Mouse (Mus musculus) lung, embryonic 14.5 days (tissue): ENCODE measurements around the gene Cfap70. TPM values are rescaled to one million over a fixed set of nuclear protein-coding genes. Genes with fewer than 3 reads are reported as not detected.

Source experiments
- ATAC-seq: fragments of 200-750 bp; cut with Nextera tagmentation; 2 replicates; pipeline ENCODE4 v1.8.0; 2017; ENCODE audit warnings: mild to moderate bottlenecking, moderate TSS enrichment, moderate library complexity; ENCODE audit not compliant: insufficient read depth
- DNase-seq: peaks from one replicate; pipeline ENCODE4 v3.0.0-alpha.2; 2015
- H3K27ac ChIP-seq: fragments of 300-500 bp; sonication (generic); 2 replicates; pipeline ENCODE4 v1.5.1; 2014; ENCODE audit warnings: low read depth, mild to moderate bottlenecking, moderate library complexity
- H3K27me3 ChIP-seq: fragments of 300-500 bp; sonication (generic); 2 replicates; pipeline ENCODE4 v1.6.1; 2014; ENCODE audit warnings: low read length, control low read depth; ENCODE audit not compliant: insufficient read depth
- H3K36me3 ChIP-seq: fragments of 300-500 bp; sonication (generic); 2 replicates; pipeline ENCODE4 v1.6.1; 2014; ENCODE audit warnings: control low read depth; ENCODE audit not compliant: insufficient read depth
- H3K4me1 ChIP-seq: fragments of 300-500 bp; sonication (generic); 2 replicates; pipeline ENCODE4 v1.6.1; 2014; ENCODE audit warnings: antibody characterized with exemption, control low read depth; ENCODE audit not compliant: insufficient read depth
- H3K4me2 ChIP-seq: fragments of 300-500 bp; sonication (generic); 2 replicates; pipeline ENCODE4 v1.6.1; 2014; ENCODE audit warnings: mild to moderate bottlenecking
- H3K4me3 ChIP-seq: fragments of 300-500 bp; sonication (generic); 2 replicates; pipeline ENCODE4 v1.5.1; 2014; ENCODE audit warnings: low read depth, low read length
- H3K9ac ChIP-seq: fragments of 300-500 bp; sonication (generic); 2 replicates; pipeline ENCODE4 v1.6.1; 2014
- H3K9me3 ChIP-seq: fragments of 300-500 bp; sonication (generic); 2 replicates; pipeline ENCODE4 v1.6.1; 2016; ENCODE audit warnings: low read depth, low read length, control low read depth
- CTCF ChIP-seq: IDR thresholded peaks from 2 replicates; pipeline ENCODE4 v1.5.1; 2016; ENCODE audit warnings: antibody characterized with exemption, low read depth
- WGBS: fragments of 180-500 bp; shearing (Covaris S2); extraction: QIAGEN DNeasy Blood & Tissue Kit; methylation state at CpG from one replicate; pipeline ENCODE4 v1.1.7; 2014; 5-methylcytosine and 5-hydroxymethylcytosine counted together
- polyA plus RNA-seq: library from polyadenylated mRNA; unstranded; fragments of >200 nt; fragmentation: Nextera tagmentation; extraction: Ambion mirVana; gene quantifications from 2 replicates; pipeline ENCODE4 v1.2.1, GENCODE M21; 2014

Cfap70 gene
- polyA plus RNA-seq, 1 experiment from 2014 or later: 0.82 TPM

GRCm38 (mm10) chr14:20479291-20480194 lies 27.5 kb upstream of the Cfap70 start, which contains the start of gene Anxa7:
Gene Anxa7 (minus strand): TSS chr14:20480133.
- Histone ChIP-seq H3K9me3 (no peaks in the 10 kb centered on the region), H3K4me3 (peak within 1 kb of the TSS; percentile 66), H3K4me2 (peak within 1 kb of the TSS; percentile 64), H3K27ac (peak within 1 kb of the TSS; percentile 10; the same call in 1 of the 2 replicates), H3K27me3 (no peaks in the 10 kb centered on the region), H3K36me3 (0 out of 2 replicates have a peak, but pooled peaks cover 11% of the 10 kb centered on the region), H3K4me1 (0 out of 2 replicates have a peak, but pooled peaks cover 5% of the 10 kb centered on the region), H3K9ac (peak within 1 kb of the TSS; percentile 70)
- TF ChIP-seq CTCF: peak; percentile 43; the same call in 1 of the 2 replicates
- DNase-seq: peak; percentile 90
- ATAC-seq: peak; percentile 90
- under 1% methylated on average over 48 of the region's 48 CpGs for WGBS

- peak overlapping the region; percentile 70 for H3K9ac ChIP-seq
- peak; percentile 56 for DNase-seq
- peak overlapping the region; percentile 64 for H3K4me2 ChIP-seq
- ATAC-seq: peak; percentile 36; the same call in 1 of the 2 replicates
- 0 out of 2 replicates have a peak, but pooled peaks cover 5% of the 10 kb centered on the region for H3K4me1 ChIP-seq
- H3K4me3 ChIP-seq: peak overlapping the region; percentile 66
- TF ChIP-seq CTCF: no peak
- no peaks in the 10 kb centered on the region for H3K9me3 ChIP-seq
- WGBS: 17% methylated on average over 7 of the region's 7 CpGs
- no peaks in the 10 kb centered on the region for H3K27me3 ChIP-seq
- H3K27ac ChIP-seq: 0 out of 2 replicates have a peak overlapping the region, but pooled peaks have one; percentile 10
- 0 out of 2 replicates have a peak, but pooled peaks cover 4% of the 10 kb centered on the region for H3K36me3 ChIP-seq
Observed at GRCm38 (mm10) chr14:20478801-20479200, 26.8 kb upstream of the Cfap70 start.

GRCm38 (mm10) chr14:20478385-20478784 lies 26.4 kb upstream of the Cfap70 start:
- peak overlapping the region; percentile 66 for H3K4me3 ChIP-seq
- peak overlapping the region; percentile 64 for H3K4me2 ChIP-seq
- no peak for TF ChIP-seq CTCF
- H3K9me3 ChIP-seq: no peaks in the 10 kb centered on the region
- 36% methylated on average over 3 of the region's 3 CpGs for WGBS
- peak overlapping the region; percentile 70 for H3K9ac ChIP-seq
- 0 out of 2 replicates have a peak overlapping the region, but pooled peaks have one; percentile 10 for H3K27ac ChIP-seq
- ATAC-seq (no peak), DNase-seq (peak; percentile 1)
- H3K36me3 ChIP-seq: no peaks in the 10 kb centered on the region
- H3K27me3 ChIP-seq: no peaks in the 10 kb centered on the region
- 0 out of 2 replicates have a peak, but pooled peaks cover 5% of the 10 kb centered on the region for H3K4me1 ChIP-seq

GRCm38 (mm10) chr14:20477261-20478025 lies 25.4 kb upstream of the Cfap70 start:
- H3K36me3 ChIP-seq: no peaks in the 10 kb centered on the region
- TF ChIP-seq CTCF: no peak
- H3K27me3 ChIP-seq: no peaks in the 10 kb centered on the region
- 0 out of 2 replicates have a peak, but pooled peaks cover 5% of the 10 kb centered on the region for H3K4me1 ChIP-seq
- no peak overlapping the region for H3K27ac ChIP-seq
- H3K9ac ChIP-seq: no peak overlapping the region
- H3K4me2 ChIP-seq: no peak overlapping the region
- ATAC-seq: no peak
- H3K9me3 ChIP-seq: no peaks in the 10 kb centered on the region
- no peak for DNase-seq
- 64% methylated on average over 4 of the region's 4 CpGs for WGBS
- no peak overlapping the region for H3K4me3 ChIP-seq

- Histone ChIP-seq H3K27me3 (no peaks in the 10 kb centered on the region), H3K4me3 (no peak overlapping the region), H3K4me2 (no peak overlapping the region), H3K9me3 (no peaks in the 10 kb centered on the region), H3K9ac (no peak overlapping the region), H3K36me3 (peaks cover 75% of the 10 kb centered on the region), H3K4me1 (no peaks in the 10 kb centered on the region), H3K27ac (no peak overlapping the region)
- ATAC-seq (no peak), DNase-seq (no peak)
- WGBS: 73% methylated on average over 14 of the region's 14 CpGs
- TF ChIP-seq CTCF: no peak
Observed at GRCm38 (mm10) chr14:20460216-20460615, 8.2 kb upstream of the Cfap70 start.

- no peak overlapping the region for H3K4me3 ChIP-seq
- no peaks in the 10 kb centered on the region for H3K4me1 ChIP-seq
- H3K4me2 ChIP-seq: no peak overlapping the region
- 90% methylated on average over 9 of the region's 9 CpGs for WGBS
- H3K9me3 ChIP-seq: no peaks in the 10 kb centered on the region
- no peak for ATAC-seq
- H3K9ac ChIP-seq: no peak overlapping the region
- TF ChIP-seq CTCF: no peak
- H3K27ac ChIP-seq: no peak overlapping the region
- DNase-seq: no peak
- H3K27me3 ChIP-seq: no peaks in the 10 kb centered on the region
- H3K36me3 ChIP-seq: peaks cover 60% of the 10 kb centered on the region
Observed at GRCm38 (mm10) chr14:20458378-20458777, 6.4 kb upstream of the Cfap70 start.
